Mouse (Mus musculus): ENCODE results near the gene Trim38. TPM values are rescaled to one million over a fixed set of nuclear protein-coding genes. Genes with fewer than 3 reads are reported as not detected.

Gene Trim38
- polyA plus RNA-seq, 1 experiment from 2014 or later, result not detected

DNA sequence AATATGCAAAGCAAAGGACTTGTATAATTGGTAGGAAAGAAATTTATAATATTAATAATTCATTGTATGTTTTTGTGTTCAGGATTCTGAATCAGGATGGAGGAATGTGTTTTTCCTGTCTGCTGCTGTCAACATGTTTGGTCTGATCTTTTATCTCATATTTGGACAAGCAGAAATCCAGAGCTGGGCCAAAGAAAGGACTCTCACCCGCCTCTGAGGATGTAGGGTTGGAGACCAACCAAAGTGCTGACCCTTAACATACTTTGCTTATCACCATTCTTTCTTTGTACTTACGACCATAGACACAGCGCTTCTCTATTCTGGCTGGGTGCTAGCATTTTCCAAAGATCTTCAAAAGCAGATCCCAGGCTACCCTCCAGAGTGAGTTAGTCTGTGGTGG is 52.5 kb downstream of the Trim38 start:
- H3K9me3 ChIP-seq (ENCODE audit: low read length), result no peaks in the 10 kb centered on the region
- H3K27ac ChIP-seq (ENCODE audit: low read length), result no peak overlapping the region
- no peak overlapping the region for H3K4me2 ChIP-seq (replicated peaks; ENCODE audit: low read depth, low read length)
- no peaks in the 10 kb centered on the region for H3K27me3 ChIP-seq (replicated peaks; ENCODE audit: insufficient read depth, low read length)
- DNase-seq (ENCODE audit: low spot score), result no peak
- ATAC-seq, result no peak
- WGBS, result 41% methylated on average over 3 of the region's 3 CpGs
- TF ChIP-seq CTCF (IDR thresholded peaks at IDR 0.05) (no peak), EP300 (IDR thresholded peaks at IDR 0.05) (no peak)
- no peak overlapping the region for H3K4me3 ChIP-seq (ENCODE audit: low read depth, low read length)
- H3K4me1 ChIP-seq (ENCODE audit: insufficient read depth, low read depth, low read length), result no peaks in the 10 kb centered on the region
- H3K36me3 ChIP-seq (ENCODE audit: insufficient read depth, low read length), result no peaks in the 10 kb centered on the region
- H3K9ac ChIP-seq (replicated peaks; ENCODE audit: low read depth), result no peak overlapping the region

DNA sequence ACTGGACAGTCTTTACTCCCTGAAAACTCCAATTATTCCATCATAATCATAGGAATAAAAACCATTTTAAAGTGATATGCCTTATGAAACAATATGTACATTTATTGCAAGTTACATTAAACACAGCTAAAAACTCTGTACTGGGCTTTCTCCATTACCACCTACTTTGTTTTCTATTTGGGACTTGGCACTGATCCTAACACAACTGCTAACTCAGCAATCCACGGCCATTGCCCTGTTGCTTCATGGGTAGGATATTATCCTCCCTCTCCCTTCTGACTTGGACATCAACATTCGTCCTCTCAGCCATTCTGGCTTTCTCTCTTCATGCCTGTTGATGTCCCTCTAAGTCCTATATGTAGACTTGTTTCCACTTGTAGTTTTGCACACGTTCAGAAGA is 56.9 kb downstream of the Trim38 start:
- no peaks in the 10 kb centered on the region for H3K4me1 ChIP-seq (ENCODE audit: insufficient read depth, low read depth, low read length)
- no peak overlapping the region for H3K4me3 ChIP-seq (ENCODE audit: low read depth, low read length)
- WGBS, result 53% methylated on average over 3 of the region's 3 CpGs
- no peak overlapping the region for H3K4me2 ChIP-seq (replicated peaks; ENCODE audit: low read depth, low read length)
- no peaks in the 10 kb centered on the region for H3K36me3 ChIP-seq (ENCODE audit: insufficient read depth, low read length)
- TF ChIP-seq EP300 (IDR thresholded peaks at IDR 0.05) (no peak), CTCF (IDR thresholded peaks at IDR 0.05) (no peak)
- no peaks in the 10 kb centered on the region for H3K9me3 ChIP-seq (ENCODE audit: low read length)
- H3K27ac ChIP-seq (ENCODE audit: low read length), result no peak overlapping the region
- no peak overlapping the region for H3K9ac ChIP-seq (replicated peaks; ENCODE audit: low read depth)
- H3K27me3 ChIP-seq (replicated peaks; ENCODE audit: insufficient read depth, low read length), result no peaks in the 10 kb centered on the region
- DNase-seq (ENCODE audit: low spot score) (peak; percentile 6), ATAC-seq (no peak)

DNA sequence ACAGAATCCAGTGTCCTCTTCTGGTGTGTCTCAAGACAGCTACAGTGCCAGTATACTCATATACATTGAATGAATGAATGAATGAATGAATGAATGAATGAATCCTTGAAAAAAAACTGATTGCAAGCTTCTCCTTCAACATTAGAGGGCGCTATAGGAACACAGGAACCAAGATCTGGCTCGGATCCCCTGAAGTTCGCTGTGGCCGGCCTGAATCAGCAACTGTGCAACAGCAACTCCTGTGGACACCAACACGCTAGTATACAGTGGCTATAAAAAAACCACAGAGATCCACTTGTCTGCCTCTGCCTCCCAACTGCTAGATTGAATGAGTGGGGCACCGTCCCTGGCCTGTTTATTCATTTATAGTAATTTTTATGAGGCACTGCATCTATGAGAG is 63.3 kb downstream of the Trim38 start:
- DNase-seq (ENCODE audit: low spot score), result peak; percentile 75

DNA sequence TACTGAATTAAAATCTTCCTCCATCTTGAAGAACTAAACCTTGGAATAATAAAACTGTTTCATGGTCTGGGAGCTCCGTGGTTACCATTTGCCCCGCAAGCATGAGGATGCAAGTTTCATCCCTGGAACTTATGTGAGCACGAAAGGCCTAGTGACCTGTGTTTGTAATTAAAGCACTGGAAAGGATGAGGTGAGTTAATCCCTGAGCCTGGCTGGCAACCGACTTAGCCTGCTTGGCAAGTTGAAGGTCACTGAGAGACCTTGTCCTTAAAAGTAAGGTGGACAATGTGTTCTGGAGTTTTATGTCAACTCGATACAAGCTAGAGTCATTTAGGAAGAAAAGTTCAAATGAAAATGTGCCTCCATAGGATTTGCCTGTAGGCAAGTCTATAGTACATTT is 65.1 kb downstream of the Trim38 start:
- H3K27me3 ChIP-seq (replicated peaks; ENCODE audit: insufficient read depth, low read length), result no peaks in the 10 kb centered on the region
- no peaks in the 10 kb centered on the region for H3K9me3 ChIP-seq (ENCODE audit: low read length)
- H3K9ac ChIP-seq (replicated peaks; ENCODE audit: low read depth), result no peak overlapping the region
- H3K4me1 ChIP-seq (ENCODE audit: insufficient read depth, low read depth, low read length), result no peaks in the 10 kb centered on the region
- DNase-seq (ENCODE audit: low spot score) (no peak), ATAC-seq (no peak)
- no peak overlapping the region for H3K27ac ChIP-seq (ENCODE audit: low read length)
- H3K4me3 ChIP-seq (ENCODE audit: low read depth, low read length), result no peak overlapping the region
- no peaks in the 10 kb centered on the region for H3K36me3 ChIP-seq (ENCODE audit: insufficient read depth, low read length)
- H3K4me2 ChIP-seq (replicated peaks; ENCODE audit: low read depth, low read length), result no peak overlapping the region
- WGBS, result 91% methylated on average over 5 of the region's 5 CpGs
- no peak for TF ChIP-seq EP300 (IDR thresholded peaks at IDR 0.05)
- no peak for TF ChIP-seq CTCF (IDR thresholded peaks at IDR 0.05)

More for the DNA sequence above, 63.3 kb downstream of the Trim38 start:
- WGBS, result 12% methylated on average over 6 of the region's 6 CpGs
- TF ChIP-seq CTCF (IDR thresholded peaks at IDR 0.05) (peak; percentile 77), EP300 (IDR thresholded peaks at IDR 0.05) (no peak)
- no peak for ATAC-seq
- H3K9me3 ChIP-seq (ENCODE audit: low read length), result no peaks in the 10 kb centered on the region
- no peak overlapping the region for H3K4me2 ChIP-seq (replicated peaks; ENCODE audit: low read depth, low read length)
- H3K4me1 ChIP-seq (ENCODE audit: insufficient read depth, low read depth, low read length), result no peaks in the 10 kb centered on the region
- no peak overlapping the region for H3K27ac ChIP-seq (ENCODE audit: low read length)
- no peak overlapping the region for H3K4me3 ChIP-seq (ENCODE audit: low read depth, low read length)
- H3K36me3 ChIP-seq (ENCODE audit: insufficient read depth, low read length), result no peaks in the 10 kb centered on the region
- H3K27me3 ChIP-seq (replicated peaks; ENCODE audit: insufficient read depth, low read length), result no peaks in the 10 kb centered on the region
- no peak overlapping the region for H3K9ac ChIP-seq (replicated peaks; ENCODE audit: low read depth)

DNA sequence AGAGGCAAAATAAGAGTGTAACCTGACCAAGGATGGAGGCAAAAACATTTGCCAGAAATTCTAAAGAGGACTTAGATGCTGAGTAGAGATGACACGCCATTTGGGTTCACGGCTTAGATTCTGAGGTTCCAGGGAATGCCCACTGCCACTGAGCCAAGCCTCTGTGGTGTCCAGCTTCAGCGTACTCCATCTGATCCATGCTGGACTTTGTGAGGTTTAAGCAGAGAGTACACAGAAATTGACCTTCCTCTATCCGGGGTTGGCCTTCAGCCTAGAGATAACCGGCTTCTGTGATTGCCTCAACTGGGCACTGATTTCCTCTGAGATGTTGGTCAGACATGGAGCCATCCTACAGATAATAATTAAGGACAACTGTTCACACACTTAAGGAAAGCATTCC is 66.9 kb downstream of the Trim38 start:
- no peak overlapping the region for H3K4me2 ChIP-seq (replicated peaks; ENCODE audit: low read depth, low read length)
- WGBS, result 87% methylated on average over 5 of the region's 5 CpGs
- no peak overlapping the region for H3K4me3 ChIP-seq (ENCODE audit: low read depth, low read length)
- DNase-seq (ENCODE audit: low spot score) (no peak), ATAC-seq (no peak)
- no peaks in the 10 kb centered on the region for H3K27me3 ChIP-seq (replicated peaks; ENCODE audit: insufficient read depth, low read length)
- no peaks in the 10 kb centered on the region for H3K36me3 ChIP-seq (ENCODE audit: insufficient read depth, low read length)
- TF ChIP-seq CTCF (IDR thresholded peaks at IDR 0.05) (no peak), EP300 (IDR thresholded peaks at IDR 0.05) (no peak)
- no peaks in the 10 kb centered on the region for H3K9me3 ChIP-seq (ENCODE audit: low read length)
- no peaks in the 10 kb centered on the region for H3K4me1 ChIP-seq (ENCODE audit: insufficient read depth, low read depth, low read length)
- H3K9ac ChIP-seq (replicated peaks; ENCODE audit: low read depth), result no peak overlapping the region
- H3K27ac ChIP-seq (ENCODE audit: low read length), result no peak overlapping the region

DNA sequence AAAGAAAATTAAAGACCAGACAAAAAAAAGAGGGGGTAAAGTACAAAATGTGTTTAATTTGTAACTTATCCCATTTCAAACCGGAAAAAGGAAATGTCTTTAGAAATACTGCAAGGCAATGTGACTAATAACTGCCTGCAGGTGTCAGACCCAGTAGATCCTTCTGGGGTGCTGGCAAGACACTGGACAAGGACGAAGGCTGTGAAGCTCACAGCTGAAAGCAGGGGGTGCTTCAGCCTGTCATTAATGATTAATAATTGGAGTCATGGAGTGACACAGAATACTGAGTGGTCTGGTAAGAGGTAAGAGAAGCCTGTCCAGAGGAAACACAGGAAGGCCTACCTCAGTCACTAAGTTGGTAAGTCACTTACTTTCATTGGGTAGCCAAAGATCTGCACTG is 69.6 kb downstream of the Trim38 start, which contains the start of gene Slc17a3:
TSS of gene Slc17a3 (plus strand) at position 127 of the 400 bp plus-strand sequence.
- TF ChIP-seq EP300 (IDR thresholded peaks at IDR 0.05) (no peak), CTCF (IDR thresholded peaks at IDR 0.05) (no peak)
- Histone ChIP-seq H3K27me3 (replicated peaks; ENCODE audit: insufficient read depth, low read length) (no peaks in the 10 kb centered on the region), H3K4me1 (ENCODE audit: insufficient read depth, low read depth, low read length) (no peaks in the 10 kb centered on the region), H3K36me3 (ENCODE audit: insufficient read depth, low read length) (no peaks in the 10 kb centered on the region), H3K4me3 (ENCODE audit: low read depth, low read length) (no peak within 1 kb of the TSS), H3K4me2 (replicated peaks; ENCODE audit: low read depth, low read length) (no peak within 1 kb of the TSS), H3K27ac (ENCODE audit: low read length) (no peak within 1 kb of the TSS), H3K9ac (replicated peaks; ENCODE audit: low read depth) (no peak within 1 kb of the TSS), H3K9me3 (ENCODE audit: low read length) (no peaks in the 10 kb centered on the region)
- WGBS, result 62% methylated on average over 2 of the region's 2 CpGs
- DNase-seq (ENCODE audit: low spot score) (no peak), ATAC-seq (no peak)

Small RNA genes lying within 50 kb of the gene (microRNA-seq; reads per million reads assigned to microRNA genes)
- gene Gm44314 (not detected), gene Gm44484 (not detected)

Other genes starting within 250 kb of the Trim38 start
- gene Hist1h4h, start 238.9 kb upstream of the Trim38 start, polyA plus RNA-seq (2015; fragmentation: Nextera tagmentation; extraction: Ambion mirVana), result 5.5 and 7.0 TPM in 2 replicates
- gene Hist1h2af, start 236.0 kb upstream of the Trim38 start, polyA plus RNA-seq (2015; fragmentation: Nextera tagmentation; extraction: Ambion mirVana), result 1.3 and 1.7 TPM in 2 replicates
- gene Hist1h3g, start 234.5 kb upstream of the Trim38 start, polyA plus RNA-seq (2015; fragmentation: Nextera tagmentation; extraction: Ambion mirVana), result 0.30 and 0.80 TPM in 2 replicates
- 0.12 TPM in 1 of 2 replicates, not detected in the other for gene Hist1h2bh, start 226.5 kb upstream of the Trim38 start, polyA plus RNA-seq (2015; fragmentation: Nextera tagmentation; extraction: Ambion mirVana)
- gene Hist1h3f, start 225.9 kb upstream of the Trim38 start, polyA plus RNA-seq (2015; fragmentation: Nextera tagmentation; extraction: Ambion mirVana), result 0.32 and 0.33 TPM in 2 replicates
- gene Hist1h4f, start 218.3 kb upstream of the Trim38 start, polyA plus RNA-seq (2015; fragmentation: Nextera tagmentation; extraction: Ambion mirVana), result 0.55 TPM in 1 of 2 replicates, not detected in the other
- gene Hist1h1d, start 216.7 kb upstream of the Trim38 start, polyA plus RNA-seq (2015; fragmentation: Nextera tagmentation; extraction: Ambion mirVana), result 0.11 TPM in 2 replicates
- 1.6 and 1.7 TPM in 2 replicates for gene Hist1h3e, start 207.5 kb upstream of the Trim38 start, polyA plus RNA-seq (2015; fragmentation: Nextera tagmentation; extraction: Ambion mirVana)
- gene Hist1h2ae, start 198.7 kb upstream of the Trim38 start, polyA plus RNA-seq (2015; fragmentation: Nextera tagmentation; extraction: Ambion mirVana), result 7.1 and 7.9 TPM in 2 replicates
- 1.3 and 1.9 TPM in 2 replicates for gene Hist1h2bg, start 198.5 kb upstream of the Trim38 start, polyA plus RNA-seq (2015; fragmentation: Nextera tagmentation; extraction: Ambion mirVana)
- gene Hist1h2bf, start 195.7 kb upstream of the Trim38 start, polyA plus RNA-seq (2015; fragmentation: Nextera tagmentation; extraction: Ambion mirVana), result 0.48 and 0.87 TPM in 2 replicates
- gene Hist1h2ad, start 195.5 kb upstream of the Trim38 start, polyA plus RNA-seq (2015; fragmentation: Nextera tagmentation; extraction: Ambion mirVana), result 0.49 and 0.57 TPM in 2 replicates
- 0.62 and 1.3 TPM in 2 replicates for gene Hist1h3d, start 194.2 kb upstream of the Trim38 start, polyA plus RNA-seq (2015; fragmentation: Nextera tagmentation; extraction: Ambion mirVana)
- gene Hist1h4d, start 188.3 kb upstream of the Trim38 start, polyA plus RNA-seq (2015; fragmentation: Nextera tagmentation; extraction: Ambion mirVana), result 31.4 and 36.9 TPM in 2 replicates
- gene Hist1h2be, start 148.8 kb upstream of the Trim38 start, polyA plus RNA-seq (2015; fragmentation: Nextera tagmentation; extraction: Ambion mirVana), result 0.44 and 0.86 TPM in 2 replicates
- 7.8 and 9.9 TPM in 2 replicates for gene Hist1h1e, start 147.4 kb upstream of the Trim38 start, polyA plus RNA-seq (2015; fragmentation: Nextera tagmentation; extraction: Ambion mirVana)
- gene Hist1h2ac, start 86.0 kb upstream of the Trim38 start, polyA plus RNA-seq (2015; fragmentation: Nextera tagmentation; extraction: Ambion mirVana), result 0.32 and 0.54 TPM in 2 replicates
- 67.5 and 69.5 TPM in 2 replicates for gene Hist1h2bc, start 85.7 kb upstream of the Trim38 start, polyA plus RNA-seq (2015; fragmentation: Nextera tagmentation; extraction: Ambion mirVana)
- 0.13 TPM in 1 of 2 replicates, not detected in the other for gene Hist1h1t, start 74.1 kb upstream of the Trim38 start, polyA plus RNA-seq (2015; fragmentation: Nextera tagmentation; extraction: Ambion mirVana)
- 3.7 and 3.9 TPM in 2 replicates for gene Hist1h4c, start 71.5 kb upstream of the Trim38 start, polyA plus RNA-seq (2015; fragmentation: Nextera tagmentation; extraction: Ambion mirVana)
- gene Hfe, start 59.1 kb upstream of the Trim38 start, polyA plus RNA-seq (2015; fragmentation: Nextera tagmentation; extraction: Ambion mirVana), result 25.3 and 26.3 TPM in 2 replicates
- 38.9 and 43.3 TPM in 2 replicates for gene Hist1h1c, start 31.1 kb upstream of the Trim38 start, polyA plus RNA-seq (2015; fragmentation: Nextera tagmentation; extraction: Ambion mirVana)
- gene Hist1h3c, start 24.3 kb upstream of the Trim38 start, polyA plus RNA-seq (2015; fragmentation: Nextera tagmentation; extraction: Ambion mirVana), result 0.27 TPM in 1 of 2 replicates, not detected in the other
- 0.99 TPM in 1 of 2 replicates, not detected in the other for gene Hist1h2bb, start 23.2 kb upstream of the Trim38 start, polyA plus RNA-seq (2015; fragmentation: Nextera tagmentation; extraction: Ambion mirVana)
- 5.3 and 6.1 TPM in 2 replicates for gene Hist1h2ab, start 18.8 kb upstream of the Trim38 start, polyA plus RNA-seq (2015; fragmentation: Nextera tagmentation; extraction: Ambion mirVana)
- gene Hist1h3b, start 17.6 kb upstream of the Trim38 start, polyA plus RNA-seq (2015; fragmentation: Nextera tagmentation; extraction: Ambion mirVana), result 2.6 and 3.0 TPM in 2 replicates
- 0.57 and 0.73 TPM in 2 replicates for gene Hist1h4b, start 12.9 kb upstream of the Trim38 start, polyA plus RNA-seq (2015; fragmentation: Nextera tagmentation; extraction: Ambion mirVana)
- gene Hist1h4a, start 8.7 kb upstream of the Trim38 start, polyA plus RNA-seq (2015; fragmentation: Nextera tagmentation; extraction: Ambion mirVana), result 0.26 and 0.38 TPM in 2 replicates
- gene Hist1h3a, start 7.5 kb upstream of the Trim38 start, polyA plus RNA-seq (2015; fragmentation: Nextera tagmentation; extraction: Ambion mirVana), result 1.4 and 1.7 TPM in 2 replicates
- gene Hist1h1a, start 6.2 kb upstream of the Trim38 start, polyA plus RNA-seq (2015; fragmentation: Nextera tagmentation; extraction: Ambion mirVana), result 0.33 and 0.64 TPM in 2 replicates
- 1.4 and 3.4 TPM in 2 replicates for gene Slc17a2, start 37.1 kb downstream of the Trim38 start, polyA plus RNA-seq (2015; fragmentation: Nextera tagmentation; extraction: Ambion mirVana)
- gene Slc17a3, start 69.5 kb downstream of the Trim38 start, polyA plus RNA-seq (2015; fragmentation: Nextera tagmentation; extraction: Ambion mirVana), result not detected in 2 replicates
- not detected in 2 replicates for gene Slc17a1, start 97.8 kb downstream of the Trim38 start, polyA plus RNA-seq (2015; fragmentation: Nextera tagmentation; extraction: Ambion mirVana)
- gene Slc17a4, start 145.1 kb downstream of the Trim38 start, polyA plus RNA-seq (2015; fragmentation: Nextera tagmentation; extraction: Ambion mirVana), result not detected in 2 replicates
- not detected in 2 replicates for gene Hist1h2ba, start 164.2 kb downstream of the Trim38 start, polyA plus RNA-seq (2015; fragmentation: Nextera tagmentation; extraction: Ambion mirVana)
- not detected in 2 replicates for gene Hist1h2aa, start 164.5 kb downstream of the Trim38 start, polyA plus RNA-seq (2015; fragmentation: Nextera tagmentation; extraction: Ambion mirVana)
- not detected in 2 replicates for gene Scgn, start 221.3 kb downstream of the Trim38 start, polyA plus RNA-seq (2015; fragmentation: Nextera tagmentation; extraction: Ambion mirVana)

Measured in lung, postnatal 0 days (tissue).